Mouse (Mus musculus) 3134 (cell line): ENCODE results near the gene Sertad2.

Experiments
- DNase-seq: peaks from one replicate; pipeline ENCODE4 v3.0.0-alpha.2; 2011; ENCODE audit warnings: low spot score; ENCODE audit not compliant: insufficient read length; ENCODE audit errors: extremely low read depth

The Sertad2 gene

DNA sequence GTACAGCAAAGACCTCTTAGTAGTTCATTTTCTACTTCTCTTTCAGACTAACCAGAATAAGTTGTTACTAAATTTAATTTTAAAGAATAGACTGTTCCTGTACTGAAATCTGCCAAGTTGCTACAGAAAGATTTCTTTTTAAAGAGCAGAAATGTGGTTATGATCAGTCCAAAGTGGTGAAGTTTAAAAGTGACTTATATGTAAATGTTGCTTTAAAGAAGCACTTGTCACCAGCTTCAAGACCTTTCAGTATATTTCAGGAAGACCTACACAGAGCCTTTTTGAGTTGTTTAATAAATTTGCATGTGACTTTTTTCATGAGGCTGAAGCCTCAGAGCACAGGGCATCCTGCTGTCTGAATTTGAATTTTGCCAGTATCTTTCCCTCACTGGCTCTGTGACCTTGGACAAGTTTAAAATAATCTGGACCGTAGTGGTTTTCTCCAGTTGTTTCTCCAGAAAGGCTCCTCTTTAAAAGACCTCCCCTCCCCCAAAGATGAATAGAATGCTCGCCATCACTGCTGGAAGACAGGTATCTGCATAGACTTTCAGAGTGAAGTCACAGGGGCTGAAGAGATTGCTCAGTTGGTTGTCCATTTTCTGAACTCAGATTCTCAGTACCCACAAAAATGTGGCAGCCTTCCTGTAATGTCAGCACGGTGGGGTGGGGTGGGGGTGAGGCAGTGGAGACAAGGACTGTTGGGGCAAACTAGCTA, 1.9 kb downstream of the Sertad2 start:
- no peak for DNase-seq

DNA sequence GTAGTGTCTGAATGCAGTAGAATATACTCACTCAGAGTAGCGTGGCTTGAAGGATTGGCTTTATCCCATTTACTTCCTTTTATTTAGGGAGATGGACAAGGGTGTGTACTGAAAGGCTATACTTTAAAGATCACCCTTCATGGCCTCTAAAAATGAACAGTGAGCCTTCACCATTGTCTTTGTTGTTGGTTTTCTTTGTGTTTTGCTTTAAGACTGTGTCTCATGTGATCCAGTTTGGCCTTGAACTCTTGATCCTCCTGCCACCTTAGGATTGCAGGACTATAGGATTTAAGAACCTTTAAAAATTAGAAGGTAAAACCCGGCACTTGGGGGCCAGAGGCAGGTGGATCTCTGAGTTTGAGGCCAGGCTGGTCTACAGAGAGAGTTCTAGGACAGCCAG, 6.4 kb downstream of the Sertad2 start:
- no peak for DNase-seq

DNA sequence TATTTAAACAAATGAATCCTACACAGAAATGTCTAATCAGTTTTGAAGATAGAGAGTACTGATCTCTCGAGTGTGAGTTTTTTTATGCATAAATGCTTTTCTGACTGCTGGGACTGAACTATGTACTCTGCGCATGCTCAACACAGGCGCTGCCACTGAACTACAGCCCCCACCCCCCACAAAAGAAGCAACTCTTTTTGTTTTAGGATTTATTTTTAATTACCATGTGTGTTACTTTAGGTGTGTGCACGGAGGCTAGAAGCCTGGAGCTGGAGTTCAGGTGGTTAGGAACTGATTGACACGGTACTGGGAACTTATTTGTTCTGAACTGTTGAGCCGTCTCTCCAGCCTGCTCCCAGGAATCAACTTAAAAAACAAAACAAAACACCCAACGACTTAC, 7.1 kb downstream of the Sertad2 start:
- no peak for DNase-seq

DNA sequence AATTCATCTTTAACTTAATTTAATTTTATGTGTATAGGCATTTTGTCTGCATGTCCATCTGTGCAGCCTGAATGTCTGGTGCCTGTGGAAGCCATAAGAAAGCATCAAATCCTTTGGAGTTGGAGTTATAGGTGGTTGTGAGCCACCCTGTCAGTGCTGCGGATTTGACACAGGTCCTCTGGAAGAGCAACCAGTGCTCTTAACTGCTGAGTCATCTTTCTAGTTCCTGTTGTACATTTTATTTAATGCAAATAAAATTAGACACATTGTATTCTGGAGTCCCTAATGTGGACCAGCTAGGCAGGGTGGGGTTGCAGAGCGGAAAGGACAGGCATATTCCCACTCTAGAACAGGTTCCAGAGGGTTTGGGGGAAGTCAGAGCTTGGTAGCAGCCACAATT, 9.0 kb downstream of the Sertad2 start:
- DNase-seq: no peak

DNA sequence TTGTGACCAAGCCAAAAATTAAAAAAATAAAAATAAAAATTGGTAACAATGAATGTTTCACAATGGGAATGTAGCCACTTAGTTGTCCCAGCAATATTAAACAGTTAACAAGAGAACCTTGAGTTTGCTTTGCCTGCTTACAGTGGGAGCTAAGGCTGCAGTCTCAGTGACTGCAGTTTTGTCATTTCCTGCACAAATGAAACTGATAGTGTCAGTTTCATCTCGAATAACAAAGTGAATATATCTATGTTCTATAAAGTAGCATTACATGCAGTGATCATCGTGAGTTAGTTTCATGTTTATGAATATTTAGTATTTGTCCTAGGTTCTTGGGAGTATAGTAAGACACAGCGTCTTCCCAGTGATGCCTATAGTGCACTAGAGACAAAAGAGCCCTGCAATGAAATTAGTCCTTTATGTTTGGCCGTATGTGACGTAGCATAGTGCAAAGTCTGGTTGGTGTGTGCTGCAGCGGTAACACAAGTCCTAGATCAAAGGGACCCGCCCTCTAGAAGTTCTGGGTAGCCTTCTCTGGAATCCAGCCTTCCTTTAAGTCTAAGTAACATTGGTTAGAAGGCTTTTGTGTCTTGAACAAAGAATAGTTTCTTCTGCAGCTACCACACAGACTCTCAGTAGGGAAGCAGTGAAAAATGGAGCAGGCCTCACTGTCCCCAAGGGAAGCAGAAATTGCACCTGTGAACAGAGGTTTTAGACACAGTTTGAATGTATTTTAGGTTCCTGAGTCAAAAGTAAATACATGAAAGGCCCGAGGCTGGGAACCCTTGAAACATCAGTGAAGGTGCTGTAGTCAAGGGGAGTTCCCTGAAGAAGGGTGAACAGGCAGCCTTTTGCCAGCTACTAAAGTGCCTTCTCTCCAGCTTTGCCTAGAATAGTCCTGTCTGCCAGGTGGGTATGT, 10.0 kb downstream of the Sertad2 start:
- DNase-seq: no peak

DNA sequence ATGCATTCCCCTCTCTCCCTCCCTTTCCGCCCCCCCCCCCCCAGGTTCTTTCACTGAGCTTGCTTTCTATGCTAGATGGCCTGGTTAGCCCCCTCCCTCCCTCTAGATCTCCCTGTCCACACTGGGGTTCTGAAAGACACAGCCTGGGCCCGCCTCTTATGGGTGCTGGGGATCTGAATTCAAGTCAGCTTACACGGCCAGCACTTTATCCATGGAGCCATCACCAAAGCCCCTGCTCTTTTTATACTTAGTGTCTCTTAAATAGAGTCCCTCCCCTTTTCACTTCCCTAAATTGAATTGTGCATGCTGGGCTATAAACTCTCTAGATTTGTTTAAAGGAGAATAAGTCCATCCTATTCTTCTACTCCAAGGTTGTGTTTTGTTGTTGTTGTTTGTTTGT, 12.6 kb downstream of the Sertad2 start:
- DNase-seq: no peak

DNA sequence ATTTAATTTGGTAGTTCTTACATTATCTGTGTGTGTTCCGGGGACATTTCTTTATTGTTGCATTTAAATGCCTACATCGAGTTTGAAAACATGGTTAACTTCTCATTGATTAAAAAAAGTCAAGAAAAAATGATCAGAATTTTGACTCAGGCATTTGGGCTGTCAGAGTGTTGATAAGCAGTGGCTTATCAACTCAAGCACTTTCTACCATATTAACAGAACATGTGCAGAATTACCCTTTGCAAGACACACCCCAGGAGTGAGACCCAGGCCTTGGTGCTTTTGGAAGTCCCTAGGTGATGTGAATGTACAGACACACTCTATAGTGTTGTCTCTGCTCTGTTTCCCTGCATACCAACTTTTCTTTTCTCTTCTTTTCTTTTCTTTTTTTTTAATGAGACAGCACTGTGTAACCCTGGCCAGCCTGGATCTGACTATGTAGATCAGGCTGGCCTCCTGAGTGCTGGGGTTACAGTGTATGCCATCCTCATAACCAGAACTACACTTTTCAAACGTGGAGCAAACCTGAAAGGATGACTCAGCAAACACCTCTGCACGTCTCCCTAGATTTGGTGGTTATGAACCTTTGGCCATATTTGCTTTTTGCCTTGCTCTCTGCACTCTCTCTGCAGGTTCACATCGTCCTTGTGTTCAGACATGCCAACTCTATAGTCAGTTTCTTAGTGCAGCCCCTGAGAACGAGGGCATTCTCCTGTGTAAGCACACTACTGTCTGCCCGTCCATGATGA, 13.3 kb downstream of the Sertad2 start:
- DNase-seq: no peak

DNA sequence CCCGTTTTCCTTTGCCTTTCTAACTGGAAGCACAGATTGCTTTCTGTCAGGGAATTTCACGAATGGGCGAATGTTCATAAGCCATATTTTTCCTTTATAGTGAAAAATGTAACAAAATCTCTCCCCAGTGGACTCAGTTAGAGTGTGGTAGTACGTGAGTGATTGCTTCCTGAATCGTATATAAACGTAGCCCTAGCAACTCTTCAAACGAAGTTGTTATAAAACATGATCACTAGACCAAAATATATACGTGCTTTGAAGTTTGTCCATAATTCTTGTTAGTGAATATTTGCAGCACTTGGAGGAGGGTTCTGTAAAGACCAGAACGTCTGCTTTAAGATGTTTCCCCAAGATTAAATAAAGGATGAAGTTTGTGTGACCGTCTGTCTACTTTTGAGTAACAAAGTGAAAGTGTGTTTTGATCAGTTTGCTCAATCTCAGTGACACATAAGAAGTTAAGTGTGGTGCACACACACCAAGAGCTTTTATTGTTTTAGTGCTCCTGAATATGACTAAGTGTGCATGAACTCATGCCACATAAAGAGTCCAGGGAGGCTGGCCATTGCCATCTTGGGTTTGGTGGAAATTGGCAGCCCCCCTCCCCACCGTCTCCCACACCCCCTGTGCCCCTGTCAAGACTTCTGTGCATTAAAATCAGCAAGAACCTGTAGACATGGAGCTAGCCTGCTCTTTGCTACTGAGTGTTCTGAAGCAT, 16.3 kb downstream of the Sertad2 start:
- DNase-seq: no peak

DNA sequence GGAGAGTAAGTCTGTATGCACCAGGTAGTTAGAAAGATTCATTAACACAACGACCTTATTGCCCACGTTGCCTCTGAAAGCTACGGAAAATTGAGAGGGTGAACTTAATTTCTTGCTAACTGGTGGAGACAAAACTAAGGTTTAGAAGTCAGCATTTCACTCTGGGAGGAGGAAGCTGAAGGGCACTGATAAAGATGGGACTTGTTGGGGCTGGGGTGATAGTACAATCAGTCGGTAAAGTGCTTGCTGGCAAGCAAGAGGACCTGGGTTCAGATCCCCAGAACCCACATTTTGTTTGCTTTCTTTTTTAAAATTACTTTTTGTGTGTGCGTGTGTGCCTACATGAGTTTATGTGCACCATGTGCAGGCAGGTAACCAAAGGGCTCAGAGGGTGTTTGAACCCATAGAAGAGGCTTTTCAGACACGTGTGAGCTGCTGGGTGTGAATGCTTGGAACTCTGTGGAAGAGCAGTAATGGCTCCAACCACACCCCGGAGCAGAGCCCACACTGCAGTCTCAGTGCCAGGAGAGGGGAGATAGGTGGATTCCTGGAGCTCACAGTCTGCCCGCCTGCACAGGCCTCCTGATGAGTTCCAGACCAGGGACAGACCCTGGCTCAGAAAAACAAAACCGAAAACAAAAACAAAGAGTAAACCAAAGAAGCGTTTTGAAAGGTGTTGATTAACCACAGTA, 17.0 kb downstream of the Sertad2 start:
- DNase-seq: no peak

DNA sequence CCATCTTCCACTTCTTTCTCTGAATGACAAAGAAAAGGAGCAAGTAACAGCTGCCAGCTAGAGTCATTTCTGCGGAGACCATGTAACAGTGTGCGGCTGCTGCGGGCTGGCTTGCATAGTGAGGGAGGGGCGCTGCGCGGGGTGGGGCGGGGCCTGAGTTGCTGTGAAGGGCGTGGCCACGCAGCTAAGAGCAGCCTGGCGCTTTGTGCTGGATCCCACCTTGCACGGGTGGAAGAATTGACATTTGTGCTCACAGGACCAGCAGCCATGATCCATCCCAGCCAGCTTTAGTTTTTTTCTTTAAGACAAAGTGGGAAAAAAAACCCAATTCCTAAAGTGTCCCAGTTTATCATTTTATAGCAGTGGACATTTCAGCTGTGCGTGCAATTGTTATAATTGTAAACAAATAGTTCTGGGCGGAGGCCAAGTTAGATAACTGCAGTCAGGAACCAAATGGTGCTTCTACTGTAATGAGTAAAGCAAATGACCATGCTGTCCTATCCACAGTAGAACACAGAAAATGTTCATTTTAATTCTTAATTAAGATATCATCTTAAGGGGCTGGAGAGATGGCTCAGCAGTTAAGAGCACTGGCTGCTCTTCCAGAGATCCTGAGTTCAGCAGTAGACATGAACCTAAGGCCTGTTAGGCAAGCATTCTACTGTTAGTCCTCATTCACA, 18.4 kb downstream of the Sertad2 start:
- DNase-seq: peak; percentile 50

DNA sequence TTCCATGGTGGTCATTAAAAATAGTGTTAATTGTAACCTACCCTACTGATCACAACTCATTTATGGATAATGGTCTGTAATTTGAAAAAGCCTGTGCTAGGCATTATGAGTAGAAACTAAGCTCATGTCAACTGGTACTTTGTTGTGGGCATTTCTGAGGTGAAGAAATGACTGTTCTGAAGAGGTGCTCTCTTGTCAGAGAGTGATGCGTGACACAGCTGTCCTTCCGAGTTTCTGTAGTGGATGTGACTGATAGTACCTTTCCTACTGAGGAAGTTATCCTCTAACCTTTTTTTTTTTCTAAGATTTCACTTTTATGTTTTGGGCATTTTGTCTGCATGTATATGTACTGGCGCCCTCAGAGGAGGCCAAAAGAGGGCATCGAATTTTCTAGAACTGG, 22.0 kb downstream of the Sertad2 start:
- no peak for DNase-seq

DNA sequence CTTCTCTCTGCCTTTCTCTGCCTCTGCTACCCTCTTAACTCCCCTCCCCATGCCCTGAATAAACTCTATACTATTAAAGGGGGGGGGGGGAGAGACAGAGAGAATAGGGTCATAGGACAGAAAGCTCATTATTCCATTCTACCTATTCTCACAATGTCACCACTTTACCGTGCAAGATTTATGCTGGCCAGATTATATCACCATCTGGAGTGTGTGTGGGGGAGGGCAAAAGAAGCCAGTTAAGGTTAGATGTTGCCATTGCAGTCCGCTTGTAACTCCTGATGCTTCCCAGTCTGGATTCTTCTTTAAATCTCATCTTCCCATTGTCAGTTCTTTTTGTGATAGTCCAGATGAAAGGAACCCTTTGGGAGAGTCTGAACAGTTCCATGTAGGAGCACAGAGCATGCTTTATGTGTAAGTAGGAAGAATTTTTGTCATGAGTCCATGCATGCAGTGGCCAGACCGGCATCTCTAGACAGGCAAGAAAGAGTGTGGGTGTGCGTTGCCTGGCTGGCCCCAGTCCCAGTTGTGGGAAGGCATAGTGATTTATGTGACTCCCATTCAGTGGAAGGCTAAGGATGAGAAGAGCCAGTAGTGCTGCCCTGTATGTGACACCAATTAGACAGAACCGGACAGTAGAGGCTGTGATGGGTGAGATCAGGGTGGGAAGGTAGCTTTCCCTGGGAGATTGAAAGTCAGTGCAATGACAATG, 28.8 kb downstream of the Sertad2 start:
- no peak for DNase-seq

DNA sequence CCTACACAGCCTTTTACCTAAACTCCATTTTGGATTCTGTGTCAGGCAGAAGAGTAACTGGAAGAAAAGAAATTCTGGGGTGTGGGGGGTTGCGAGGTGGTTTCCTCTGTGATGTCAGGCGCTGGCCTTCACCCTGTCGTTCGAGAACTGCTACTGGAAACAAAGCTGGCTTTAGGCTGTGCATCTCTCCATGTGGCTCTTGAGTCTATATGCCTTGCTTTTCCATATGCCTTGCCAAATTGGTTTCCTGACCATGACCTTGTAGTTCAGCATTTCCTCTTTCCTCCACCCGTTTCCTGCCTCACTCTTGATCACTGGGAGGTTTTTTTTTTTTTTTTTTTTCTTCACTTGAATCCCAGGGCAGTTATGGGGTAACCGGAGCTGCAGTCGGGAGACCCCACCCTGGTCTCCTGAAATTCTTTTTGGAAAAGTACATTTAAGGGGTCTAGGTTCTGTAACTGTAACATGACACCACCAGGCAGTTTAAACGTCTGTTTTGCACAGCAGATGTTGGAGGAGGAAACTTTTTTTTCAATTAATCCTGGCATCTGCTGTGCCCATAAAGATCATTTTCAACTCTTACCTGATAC, 33.1 kb downstream of the Sertad2 start:
- DNase-seq: no peak

DNA sequence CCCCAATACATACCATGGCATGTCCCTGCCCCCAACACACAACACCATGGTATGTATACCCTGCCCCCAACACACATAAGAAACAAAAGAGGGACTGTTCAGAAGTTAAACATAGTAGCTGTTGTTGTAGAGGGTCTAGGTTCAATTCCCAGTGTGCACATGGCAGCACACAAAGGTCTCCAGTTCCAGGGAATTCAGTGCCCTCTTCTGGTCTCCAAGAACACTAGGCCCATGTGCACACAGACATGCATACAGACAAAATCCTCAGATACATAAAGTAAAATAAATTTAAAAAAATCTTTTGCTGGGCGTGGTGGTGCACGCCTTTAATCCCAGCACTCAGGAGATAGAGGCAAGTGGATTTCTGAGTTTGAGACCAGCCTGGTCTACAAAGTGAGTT, 39.7 kb downstream of the Sertad2 start:
- no peak for DNase-seq

DNA sequence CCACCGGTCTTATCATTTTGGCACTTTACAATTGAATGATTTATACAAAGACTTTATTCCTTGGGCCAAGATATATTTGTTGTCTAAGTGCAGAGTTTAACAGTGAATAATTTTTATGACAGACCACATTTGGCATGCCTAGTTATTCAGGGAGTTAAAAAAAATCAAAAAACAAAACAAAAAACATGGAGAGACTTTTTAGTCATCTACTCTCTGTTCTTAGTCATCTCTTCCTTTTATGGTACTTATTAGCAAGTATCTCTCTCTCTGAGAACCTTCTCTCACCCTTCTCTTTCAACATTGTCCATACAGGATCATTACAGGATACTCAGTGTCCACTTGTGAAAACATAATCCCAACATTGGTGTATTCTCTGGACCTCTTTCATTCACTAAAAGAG, 42.2 kb downstream of the Sertad2 start:
- no peak for DNase-seq

DNA sequence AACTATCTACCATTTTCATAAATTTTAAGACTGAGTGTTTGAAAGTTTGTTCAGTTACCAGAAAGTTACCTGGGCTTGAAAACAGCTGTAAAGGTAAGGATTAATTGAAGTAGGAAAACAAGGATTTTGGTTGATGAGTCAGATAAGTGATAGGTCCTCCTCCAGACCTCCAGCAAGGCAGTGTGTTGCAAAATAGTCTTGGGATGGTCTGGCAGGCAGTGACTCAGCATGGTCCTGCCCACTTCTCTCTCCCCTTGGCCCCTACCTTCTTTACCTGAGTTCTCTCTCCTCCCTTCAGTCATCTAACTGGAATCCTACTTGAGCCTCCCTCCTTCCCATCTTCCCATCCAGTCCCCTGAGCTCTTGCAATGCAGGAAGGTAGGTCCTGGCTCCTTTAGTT, 43.1 kb downstream of the Sertad2 start:
- no peak for DNase-seq

DNA sequence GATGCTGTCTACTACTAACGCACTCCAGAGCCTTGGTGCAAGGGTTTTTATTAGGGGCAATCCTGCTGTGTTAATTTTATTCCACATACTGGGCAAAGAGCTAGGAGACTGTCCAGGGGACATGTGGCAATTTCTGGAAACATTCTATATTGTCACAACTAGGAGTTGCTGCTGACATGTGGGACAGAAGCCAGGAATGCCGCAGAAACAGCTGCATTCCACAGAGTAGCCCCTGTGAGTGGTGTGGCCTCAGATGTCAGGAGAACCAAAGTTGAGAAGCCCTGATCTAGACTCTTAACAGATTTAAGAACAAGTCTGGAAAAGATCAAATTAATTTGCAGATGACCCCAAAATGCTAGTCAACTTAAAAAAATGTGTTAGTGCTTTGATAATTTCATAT, 46.3 kb downstream of the Sertad2 start:
- no peak for DNase-seq

DNA sequence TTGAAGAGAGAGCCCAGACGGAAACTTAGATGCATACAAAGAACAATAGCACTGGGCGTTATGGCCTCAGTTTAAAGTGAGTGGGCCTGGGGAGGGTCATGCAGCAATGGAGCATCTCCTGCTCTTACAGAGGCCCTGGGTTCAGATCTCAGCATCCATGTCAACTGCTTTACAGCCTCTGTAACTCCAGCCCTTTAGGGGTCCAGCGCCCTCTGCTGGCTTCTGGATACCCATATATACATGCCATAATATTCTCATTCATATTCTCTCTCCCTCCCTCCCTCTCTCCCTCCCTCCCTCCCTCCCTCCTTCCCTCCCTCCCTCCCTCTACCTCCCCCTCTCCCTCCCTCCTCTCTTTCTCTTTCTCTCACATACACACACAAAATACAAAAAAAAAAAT, 49.0 kb downstream of the Sertad2 start:
- no peak for DNase-seq
